Mouse (Mus musculus): ENCODE data around the gene E030018B13Rik. TPM values are rescaled to one million over a fixed set of nuclear protein-coding genes. Genes with fewer than 3 reads are reported as not detected.

Gene E030018B13Rik
- total RNA-seq, 2 experiments from 2014 or later = not detected

- peak; percentile 53 to 61 for DNase-seq (ENCODE audit: low spot score in 2 of 2)
These were observed 20.8 kb downstream of the E030018B13Rik start for GRCm38 (mm10) chr7:63937236-63938065.

- peak; percentile 56 to 82 for DNase-seq (ENCODE audit: low spot score in 2 of 2)
These were observed 21.6 kb downstream of the E030018B13Rik start for GRCm38 (mm10) chr7:63938066-63938913.

- DNase-seq (ENCODE audit: low spot score in 2 of 2) = peak; percentile 96 to 98
These were observed 22.3 kb downstream of the E030018B13Rik start, which contains the start of gene Klf13 for GRCm38 (mm10) chr7:63938914-63939396. Gene Klf13 (minus strand): TSS chr7:63938915.

GRCm38 (mm10) chr7:63939397-63939951 lies 22.8 kb downstream of the E030018B13Rik start:
- peak in 1 of 2 experiments; percentile 45 for DNase-seq (ENCODE audit: low spot score in 2 of 2)

GRCm38 (mm10) chr7:63940321-63940720 lies 23.7 kb downstream of the E030018B13Rik start:
- DNase-seq (ENCODE audit: low spot score in 2 of 2) = no peak

- DNase-seq (ENCODE audit: low spot score in 2 of 2) = no peak
These were observed 24.4 kb downstream of the E030018B13Rik start for GRCm38 (mm10) chr7:63941050-63941449.

GRCm38 (mm10) chr7:63941501-63941900 lies 24.8 kb downstream of the E030018B13Rik start:
- DNase-seq (ENCODE audit: low spot score in 2 of 2) = no peak

- DNase-seq (ENCODE audit: low spot score in 2 of 2) = no peak
These were observed 27.3 kb downstream of the E030018B13Rik start for GRCm38 (mm10) chr7:63943946-63944345.

GRCm38 (mm10) chr7:63947514-63948487 lies 31.1 kb downstream of the E030018B13Rik start:
- no peak for DNase-seq (ENCODE audit: low spot score in 2 of 2)

GRCm38 (mm10) chr7:63949176-63949575 lies 32.5 kb downstream of the E030018B13Rik start:
- DNase-seq (ENCODE audit: low spot score in 2 of 2) = no peak

- DNase-seq (ENCODE audit: low spot score in 2 of 2) = peak in 1 of 2 experiments; percentile 55
These were observed 34.4 kb downstream of the E030018B13Rik start for GRCm38 (mm10) chr7:63950931-63951607.

GRCm38 (mm10) chr7:63952077-63952898 lies 35.6 kb downstream of the E030018B13Rik start:
- DNase-seq (ENCODE audit: low spot score in 2 of 2) = no peak

- DNase-seq (ENCODE audit: low spot score in 2 of 2) = no peak
These were observed 38.8 kb downstream of the E030018B13Rik start for GRCm38 (mm10) chr7:63955440-63955839.

- no peak for DNase-seq (ENCODE audit: low spot score in 2 of 2)
These were observed 39.6 kb downstream of the E030018B13Rik start for GRCm38 (mm10) chr7:63956138-63956823.

- DNase-seq (ENCODE audit: low spot score in 2 of 2) = peak; percentile 53 to 56
These were observed 40.5 kb downstream of the E030018B13Rik start for GRCm38 (mm10) chr7:63956981-63957713.

- peak in 1 of 2 experiments; percentile 43 for DNase-seq (ENCODE audit: low spot score in 2 of 2)
These were observed 41.4 kb downstream of the E030018B13Rik start for GRCm38 (mm10) chr7:63957872-63958640.

All from left cerebral cortex, adult 18-20 months (tissue).